Mouse (Mus musculus): Measurements from ENCODE around the gene Fgf8. TPM values are rescaled to one million over a fixed set of nuclear protein-coding genes. Genes with fewer than 3 reads are reported as not detected.

The Fgf8 gene
- total RNA-seq, 2 experiments from 2014 or later: not detected

GRCm38 (mm10) chr19:45749243-45750043 is 6.7 kb upstream of the Fgf8 start, which contains the start of gene Npm3:
Gene Npm3 (minus strand): TSS chr19:45749591.
- ATAC-seq (replicated peaks; ENCODE audit: low FRiP score, poor library complexity, severe bottlenecking): peak; percentile 84

GRCm38 (mm10) chr19:45748691-45749242 is 6.1 kb upstream of the Fgf8 start:
- peak; percentile 44 for ATAC-seq (replicated peaks; ENCODE audit: low FRiP score, poor library complexity, severe bottlenecking)

- no peak for ATAC-seq (replicated peaks; ENCODE audit: low FRiP score, poor library complexity, severe bottlenecking)
These were observed 5.5 kb upstream of the Fgf8 start for GRCm38 (mm10) chr19:45748206-45748605.

- 0 out of 2 replicates have a peak, but pooled peaks have one; percentile 61 for ATAC-seq (replicated peaks; ENCODE audit: low FRiP score, poor library complexity, severe bottlenecking)
These were observed 4.5 kb upstream of the Fgf8 start for GRCm38 (mm10) chr19:45747028-45747867.

GRCm38 (mm10) chr19:45746153-45747020 is 3.7 kb upstream of the Fgf8 start:
- 0 out of 2 replicates have a peak, but pooled peaks have one; percentile 49 for ATAC-seq (replicated peaks; ENCODE audit: low FRiP score, poor library complexity, severe bottlenecking)

GRCm38 (mm10) chr19:45745344-45746152 is 2.8 kb upstream of the Fgf8 start:
- no peak for ATAC-seq (replicated peaks; ENCODE audit: low FRiP score, poor library complexity, severe bottlenecking)

- no peak for ATAC-seq (replicated peaks; ENCODE audit: low FRiP score, poor library complexity, severe bottlenecking)
These were observed 904 bp upstream of the Fgf8 start for GRCm38 (mm10) chr19:45743619-45744018.

- ATAC-seq (replicated peaks; ENCODE audit: low FRiP score, poor library complexity, severe bottlenecking): no peak
These were observed 365 bp upstream of the Fgf8 start for GRCm38 (mm10) chr19:45742984-45743575.

- no peak for ATAC-seq (replicated peaks; ENCODE audit: low FRiP score, poor library complexity, severe bottlenecking)
These were observed 1.1 kb downstream of the Fgf8 start for GRCm38 (mm10) chr19:45741431-45742217.

GRCm38 (mm10) chr19:45740817-45741216 is 1.9 kb downstream of the Fgf8 start:
- no peak for ATAC-seq (replicated peaks; ENCODE audit: low FRiP score, poor library complexity, severe bottlenecking)

- no peak for ATAC-seq (replicated peaks; ENCODE audit: low FRiP score, poor library complexity, severe bottlenecking)
These were observed 2.5 kb downstream of the Fgf8 start for GRCm38 (mm10) chr19:45740233-45740632.

- no peak for ATAC-seq (replicated peaks; ENCODE audit: low FRiP score, poor library complexity, severe bottlenecking)
These were observed 4.2 kb downstream of the Fgf8 start for GRCm38 (mm10) chr19:45738521-45738920.

- ATAC-seq (replicated peaks; ENCODE audit: low FRiP score, poor library complexity, severe bottlenecking): no peak
These were observed 4.8 kb downstream of the Fgf8 start for GRCm38 (mm10) chr19:45737846-45738484.

GRCm38 (mm10) chr19:45737208-45737845 is 5.4 kb downstream of the Fgf8 start:
- ATAC-seq (replicated peaks; ENCODE audit: low FRiP score, poor library complexity, severe bottlenecking): no peak

GRCm38 (mm10) chr19:45736855-45737207 is 5.9 kb downstream of the Fgf8 start:
- no peak for ATAC-seq (replicated peaks; ENCODE audit: low FRiP score, poor library complexity, severe bottlenecking)

- no peak for ATAC-seq (replicated peaks; ENCODE audit: low FRiP score, poor library complexity, severe bottlenecking)
These were observed 6.5 kb downstream of the Fgf8 start for GRCm38 (mm10) chr19:45736241-45736640.

- no peak for ATAC-seq (replicated peaks; ENCODE audit: low FRiP score, poor library complexity, severe bottlenecking)
These were observed 8.0 kb downstream of the Fgf8 start for GRCm38 (mm10) chr19:45734762-45735161.
